Mouse (Mus musculus): ENCODE data around the gene Bcl9l.

The Bcl9l gene

GRCm38 (mm10) chr9:44497624-44498377 lies 15.2 kb downstream of the Bcl9l start:
- no peak for DNase-seq (ENCODE audit: low spot score)

- DNase-seq (ENCODE audit: low spot score), result no peak
Observed at GRCm38 (mm10) chr9:44498421-44499355, 16.1 kb downstream of the Bcl9l start.

- DNase-seq (ENCODE audit: low spot score), result no peak
Observed at GRCm38 (mm10) chr9:44499356-44500162, 16.9 kb downstream of the Bcl9l start.

- DNase-seq (ENCODE audit: low spot score), result no peak
Observed at GRCm38 (mm10) chr9:44500163-44500533, 17.5 kb downstream of the Bcl9l start.

GRCm38 (mm10) chr9:44500638-44501175 lies 18.1 kb downstream of the Bcl9l start:
- no peak for DNase-seq (ENCODE audit: low spot score)

- DNase-seq (ENCODE audit: low spot score), result no peak
Observed at GRCm38 (mm10) chr9:44501206-44501879, 18.7 kb downstream of the Bcl9l start.

- peak; percentile 86 for DNase-seq (ENCODE audit: low spot score)
Observed at GRCm38 (mm10) chr9:44502006-44502405, 19.4 kb downstream of the Bcl9l start.

- no peak for DNase-seq (ENCODE audit: low spot score)
Observed at GRCm38 (mm10) chr9:44504893-44505823, 22.5 kb downstream of the Bcl9l start.

- DNase-seq (ENCODE audit: low spot score), result no peak
Observed at GRCm38 (mm10) chr9:44505824-44506467, 23.3 kb downstream of the Bcl9l start.

- no peak for DNase-seq (ENCODE audit: low spot score)
Observed at GRCm38 (mm10) chr9:44506566-44506965, 23.9 kb downstream of the Bcl9l start.

- DNase-seq (ENCODE audit: low spot score), result no peak
Observed at GRCm38 (mm10) chr9:44507345-44507744, 24.7 kb downstream of the Bcl9l start.

GRCm38 (mm10) chr9:44508124-44508619 lies 25.5 kb downstream of the Bcl9l start:
- DNase-seq (ENCODE audit: low spot score), result no peak

GRCm38 (mm10) chr9:44508721-44509486 lies 26.3 kb downstream of the Bcl9l start:
- DNase-seq (ENCODE audit: low spot score), result no peak

- peak; percentile 97 for DNase-seq (ENCODE audit: low spot score)
Observed at GRCm38 (mm10) chr9:44509487-44510354, 27.1 kb downstream of the Bcl9l start.

GRCm38 (mm10) chr9:44510355-44510871 lies 27.8 kb downstream of the Bcl9l start:
- DNase-seq (ENCODE audit: low spot score), result no peak

- no peak for DNase-seq (ENCODE audit: low spot score)
Observed at GRCm38 (mm10) chr9:44510872-44511601, 28.4 kb downstream of the Bcl9l start.

Data from ovary, postnatal 14 days (tissue).